Comparison of ENCODE assay signal across 8 mouse cellular contexts in the genomic region with DNA sequence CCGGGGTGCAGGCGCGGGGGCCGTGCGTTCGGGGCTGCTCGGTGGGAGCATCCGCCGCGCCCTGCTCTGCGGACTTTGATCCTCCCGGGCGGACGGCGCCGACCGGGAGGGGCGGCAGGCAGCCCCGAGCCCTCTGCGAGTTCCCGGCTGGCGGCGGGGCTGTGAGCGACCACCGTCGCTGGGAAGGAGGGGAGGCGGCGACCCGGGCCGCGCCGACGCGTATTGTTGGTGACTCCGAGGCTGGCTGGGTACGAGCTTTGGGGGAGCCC. TPM values are rescaled to one million over a fixed set of nuclear protein-coding genes. Genes with fewer than 3 reads are reported as not detected.
DNase-seq lines count a peak whose midpoint lies in the region; ATAC-seq and TF ChIP-seq lines count a peak whose summit lies in the region.

No protein-coding gene starts in this region.

- H3K4me1 ChIP-seq in liver, adult 2 months (ENCODE audit: control insufficient read depth, insufficient read depth, low read length): peaks cover 12% of the 10 kb centered on the region
- H3K4me1 ChIP-seq in embryonic facial prominence, embryonic 13.5 days: peaks cover 44% of the 10 kb centered on the region
- peaks cover 15% of the 10 kb centered on the region for H3K4me1 ChIP-seq in intestine, postnatal 0 days (replicated peaks; ENCODE audit: control insufficient read depth, insufficient read depth, low read length)
- H3K4me1 ChIP-seq in neural tube, embryonic 15.5 days: peaks cover 44% of the 10 kb centered on the region

- TF ChIP-seq CTCF in liver, adult 2 months (IDR thresholded peaks at IDR 0.05; ENCODE audit: low read depth, low read length): no peak
- no peak for TF ChIP-seq CTCF in intestine, postnatal 0 days (IDR thresholded peaks at IDR 0.05; ENCODE audit: low read depth)

- DNase-seq in liver, adult 2 months (ENCODE audit: extremely low read depth, low read depth, low spot score): no peak
- no peak for DNase-seq in liver
- no peak for DNase-seq in urinary bladder, postnatal 25 days (ENCODE audit: low spot score)
- no peak for DNase-seq in MN1 (ENCODE audit: low spot score)

- ATAC-seq in embryonic facial prominence, embryonic 13.5 days (ENCODE audit: insufficient number of reproducible peaks, insufficient read depth, low FRiP score, low TSS enrichment, low read depth): peak; percentile 34; the same call in 1 of the 2 replicates
- peak; percentile 45 for ATAC-seq in intestine, postnatal 0 days
- ATAC-seq in neural tube, embryonic 15.5 days (ENCODE audit: low FRiP score): peak; percentile 26; the same call in 1 of the 2 replicates
- ATAC-seq in granulocyte monocyte progenitor cell, adult 5-6 weeks (replicated peaks; ENCODE audit: poor library complexity, severe bottlenecking): no peak

- 0% methylated on average over 35 of the region's 36 CpGs for WGBS in liver, adult 2 months
- 1% methylated on average over 24 of the region's 36 CpGs for WGBS in embryonic facial prominence, embryonic 13.5 days
- under 1% methylated on average over 36 of the region's 36 CpGs for WGBS in intestine, postnatal 0 days
- WGBS in neural tube, embryonic 15.5 days: 0% methylated on average over 26 of the region's 36 CpGs

- H3K27me3 ChIP-seq in liver, adult 2 months (ENCODE audit: control insufficient read depth, insufficient read depth, low read length): no peaks in the 10 kb centered on the region
- no peaks in the 10 kb centered on the region for H3K27me3 ChIP-seq in embryonic facial prominence, embryonic 13.5 days
- no peaks in the 10 kb centered on the region for H3K27me3 ChIP-seq in intestine, postnatal 0 days (replicated peaks; ENCODE audit: control insufficient read depth, insufficient read depth, low read length)
- H3K27me3 ChIP-seq in neural tube, embryonic 15.5 days (replicated peaks): peaks cover 36% of the 10 kb centered on the region

- peak overlapping the region; percentile 94 for H3K4me2 ChIP-seq in embryonic facial prominence, embryonic 13.5 days
- H3K4me2 ChIP-seq in intestine, postnatal 0 days (replicated peaks; ENCODE audit: low read depth): peak overlapping the region; percentile 98
- peak overlapping the region; percentile 99 for H3K4me2 ChIP-seq in neural tube, embryonic 15.5 days

- H3K27ac ChIP-seq in liver, adult 2 months (replicated peaks; ENCODE audit: insufficient read depth, low read depth, low read length): peak overlapping the region; percentile 94
- H3K27ac ChIP-seq in embryonic facial prominence, embryonic 13.5 days: peak overlapping the region; percentile 94
- peak overlapping the region; percentile 97 for H3K27ac ChIP-seq in intestine, postnatal 0 days (ENCODE audit: low read depth, low read length)
- peak overlapping the region; percentile 77 for H3K27ac ChIP-seq in neural tube, embryonic 15.5 days (replicated peaks)

- peak overlapping the region; percentile 91 for H3K9ac ChIP-seq in liver, adult 2 months (ENCODE audit: low read depth, low read length)
- H3K9ac ChIP-seq in embryonic facial prominence, embryonic 13.5 days: peak overlapping the region; percentile 87
- peak overlapping the region; percentile 90 for H3K9ac ChIP-seq in intestine, postnatal 0 days (ENCODE audit: low read depth, low read length)
- peak overlapping the region; percentile 55 for H3K9ac ChIP-seq in neural tube, embryonic 15.5 days (replicated peaks)

- peaks cover 29% of the 10 kb centered on the region; the same call in 1 of the 2 replicates for H3K79me2 ChIP-seq in liver, adult 2 months (ENCODE audit: control insufficient read depth, insufficient read depth, low read length)

- peak overlapping the region; percentile 95 for H3K4me3 ChIP-seq in liver, adult 2 months (ENCODE audit: insufficient read depth, low read depth, low read length)
- peak overlapping the region; percentile 83 for H3K4me3 ChIP-seq in embryonic facial prominence, embryonic 13.5 days
- peak overlapping the region; percentile 83 for H3K4me3 ChIP-seq in intestine, postnatal 0 days (ENCODE audit: low read depth, low read length)
- peak overlapping the region; percentile 54 for H3K4me3 ChIP-seq in neural tube, embryonic 15.5 days (replicated peaks)

- H3K9me3 ChIP-seq in embryonic facial prominence, embryonic 13.5 days: no peaks in the 10 kb centered on the region
- H3K9me3 ChIP-seq in intestine, postnatal 0 days (ENCODE audit: control insufficient read depth): no peaks in the 10 kb centered on the region
- H3K9me3 ChIP-seq in neural tube, embryonic 15.5 days (replicated peaks): no peaks in the 10 kb centered on the region

- TF ChIP-seq POLR2A in liver, adult 2 months (IDR thresholded peaks at IDR 0.05; ENCODE audit: extremely low read depth, insufficient read depth, low read length): 0 out of 2 replicates have a peak, but pooled peaks have one; percentile 35

- H3K36me3 ChIP-seq in liver, adult 2 months (ENCODE audit: control insufficient read depth, insufficient read depth, low read length): no peaks in the 10 kb centered on the region
- no peaks in the 10 kb centered on the region for H3K36me3 ChIP-seq in embryonic facial prominence, embryonic 13.5 days
- H3K36me3 ChIP-seq in intestine, postnatal 0 days (ENCODE audit: control insufficient read depth, insufficient read depth): no peaks in the 10 kb centered on the region
- no peaks in the 10 kb centered on the region for H3K36me3 ChIP-seq in neural tube, embryonic 15.5 days

RNA-seq across cellular contexts. Expression of a gene that starts 48.7 kb away (rescaled TPM):
- total RNA-seq in liver, adult 2 months (2014; rRNA removed): 9.0 and 11.7 TPM in 2 replicates
- 12.4 and 13.6 TPM in 2 replicates for polyA plus RNA-seq in liver, adult 2 months (2012; rRNA removed)
- polyA plus RNA-seq in embryonic facial prominence, embryonic 13.5 days (2015; fragmentation: Nextera tagmentation; extraction: Ambion mirVana): 13.2 and 15.0 TPM in 2 replicates
- 9.6 and 10.6 TPM in 2 replicates for polyA plus RNA-seq in intestine, postnatal 0 days (2015; fragmentation: Nextera tagmentation; extraction: Ambion mirVana)
- 3.0 and 3.8 TPM in 2 replicates for polyA plus RNA-seq in neural tube, embryonic 15.5 days (2015; fragmentation: Nextera tagmentation; extraction: Ambion mirVana)
- total RNA-seq in granulocyte monocyte progenitor cell, adult 5-6 weeks (2014; fragmentation: Nextera tagmentation): 70.6 and 91.9 TPM in 2 replicates
- 25.2 and 30.9 TPM in 2 replicates for total RNA-seq in granulocyte monocyte progenitor cell, adult 5-6 weeks (2017)
